Mouse (Mus musculus) adrenal gland, postnatal 0 days (tissue): Measurements from ENCODE around the gene Ptprd. TPM values are rescaled to one million over a fixed set of nuclear protein-coding genes. Genes with fewer than 3 reads are reported as not detected.

Experiments
- microRNA-seq: library from miRNA; unstranded; fragments of <30 nt; microRNA quantifications from one replicate; pipeline ENCODE4, GENCODE M21; 2016; ENCODE audit warnings: borderline replicate concordance; ENCODE audit not compliant: insufficient number of aligned reads
- polyA plus RNA-seq: library from polyadenylated mRNA; unstranded; fragments of >200 nt; fragmentation: Nextera tagmentation; extraction: Ambion mirVana; gene quantifications from 2 replicates; pipeline ENCODE4 v1.2.1, GENCODE M21; 2015

Ptprd gene
- 13.2 and 18.4 TPM in 2 replicates for polyA plus RNA-seq

DNA sequence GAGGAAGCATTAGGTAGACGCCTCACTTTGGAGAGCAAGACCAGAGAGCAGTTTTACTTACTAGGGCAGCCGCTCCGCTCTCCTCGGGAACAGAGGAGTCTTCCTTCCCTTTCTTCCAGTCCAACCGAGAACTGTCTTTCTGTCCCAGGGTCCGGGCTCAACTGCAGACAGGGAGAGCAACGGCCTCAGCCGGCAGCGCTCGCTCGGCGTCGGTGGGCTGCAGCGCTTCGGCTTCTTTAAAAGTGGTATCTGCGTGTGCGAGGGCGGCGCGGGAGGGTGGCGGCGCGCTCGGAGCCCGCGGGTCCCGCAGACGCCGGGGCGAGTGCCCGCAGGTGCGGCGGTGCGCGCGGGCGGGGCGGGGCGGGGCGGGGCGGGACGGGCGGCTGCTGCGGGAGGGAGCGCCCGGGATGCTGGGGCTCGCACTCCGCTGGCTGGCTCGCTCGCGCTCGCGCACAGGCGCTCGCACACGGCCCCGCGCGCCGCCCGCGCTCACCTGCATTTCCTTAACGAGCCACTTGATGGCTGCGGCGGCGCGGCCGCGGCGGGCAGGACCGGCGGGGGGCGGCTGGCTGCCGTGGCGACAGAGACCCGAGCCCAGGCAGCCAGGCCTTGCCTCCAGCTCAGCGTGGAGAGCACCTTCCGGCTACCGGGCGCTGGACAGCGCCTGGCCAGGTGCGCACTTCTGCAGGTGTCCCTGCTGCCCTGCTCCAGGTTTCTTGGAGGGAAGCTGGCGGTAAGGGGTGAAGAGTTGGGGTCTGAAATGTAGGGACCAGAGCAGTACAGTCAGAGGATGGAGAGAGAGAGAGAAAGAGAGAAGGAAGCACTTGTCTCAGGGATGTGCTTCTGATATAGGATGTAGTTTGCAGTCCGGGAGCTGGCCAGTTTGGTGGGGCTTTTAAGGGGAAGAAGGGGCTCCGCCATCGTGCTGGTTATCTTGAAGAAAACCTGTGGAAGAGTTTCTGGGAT is at the start of gene Ptprd:
TSS of gene Ptprd (minus strand) at position 433 of the 966 bp plus-strand sequence.

Small RNA genes within 50 kb of the gene (microRNA-seq; reads per million reads assigned to microRNA genes)
- gene Gm23159: not detected
